Mouse (Mus musculus) testis, adult 2 months (tissue): ENCODE measurements around the gene Exoc4.

Source experiments
- CTCF ChIP-seq: fragments of 200-500 bp; IDR thresholded peaks from 2 replicates; pipeline ENCODE4 v1.5.1; 2012; ENCODE audit warnings: low read depth, mild to moderate bottlenecking, inconsistent platforms, low read length, moderate library complexity; ENCODE audit not compliant: control insufficient read depth, insufficient read depth, insufficient replicate concordance
- POLR2A ChIP-seq: fragments of 200-500 bp; IDR thresholded peaks from 2 replicates; pipeline ENCODE4 v1.6.1; 2012; ENCODE audit warnings: low read depth, mild to moderate bottlenecking, inconsistent platforms, low read length, moderate library complexity; ENCODE audit not compliant: control insufficient read depth

- TF ChIP-seq CTCF (no peak), POLR2A (no peak)
These were observed 711.9 kb downstream of the Exoc4 start for GRCm38 (mm10) chr6:33960766-33961165.
